Mouse (Mus musculus) G1E-ER4 (cell line): ENCODE measurements around the gene Fosb. TPM values are rescaled to one million over a fixed set of nuclear protein-coding genes. Genes with fewer than 3 reads are reported as not detected.

ENCODE experiments used
- GATA1 ChIP-seq: IDR thresholded peaks from one replicate; pipeline ENCODE4 v1.8.0; 2012; ENCODE audit warnings: low read length, inconsistent platforms
- polyA plus RNA-seq: library from polyadenylated mRNA; stranded (reverse); fragments of >175 nt; gene quantifications from 2 replicates; pipeline ENCODE4 v1.2.3, GENCODE M21; 2012

Fosb gene
- polyA plus RNA-seq, 1 experiment: 0.52 TPM

DNA sequence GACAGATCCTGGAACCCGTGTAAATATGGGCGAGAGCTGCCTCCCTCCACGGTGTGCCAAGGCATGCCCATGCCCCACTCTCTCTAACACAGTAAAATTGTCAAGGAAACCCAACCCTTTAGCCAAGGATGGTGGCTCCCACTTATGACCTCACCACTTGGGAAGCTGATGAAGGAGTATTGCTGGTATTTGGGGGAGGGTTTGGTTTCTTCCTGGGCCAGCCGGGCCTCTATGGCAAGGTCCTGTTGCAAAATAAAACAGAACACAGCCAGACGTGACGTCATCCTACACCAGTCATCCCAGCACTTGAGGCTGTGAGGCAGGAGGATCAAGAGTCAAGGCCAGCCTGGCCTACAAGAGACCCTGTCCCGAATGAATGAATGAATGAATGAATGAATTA, 28.7 kb upstream of the Fosb start:
- no peak for TF ChIP-seq GATA1

DNA sequence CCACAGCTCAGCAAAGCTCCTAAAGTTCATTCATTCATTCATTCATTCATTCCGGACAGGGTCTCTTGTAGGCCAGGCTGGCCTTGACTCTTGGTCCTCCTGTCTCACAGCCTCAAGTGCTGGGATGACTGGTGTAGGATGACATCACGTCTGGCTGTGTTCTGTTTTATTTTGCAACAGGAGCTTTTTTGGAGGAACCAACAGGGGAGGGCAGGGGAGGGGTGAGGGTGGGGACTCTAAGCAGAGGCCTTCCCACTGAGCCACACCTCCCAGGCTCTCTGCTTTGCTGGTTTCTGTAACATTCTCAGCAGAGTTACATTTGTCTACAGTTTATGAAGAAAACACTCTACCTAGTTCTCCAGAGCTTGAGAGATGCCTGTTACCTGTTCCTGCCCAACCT, 28.2 kb upstream of the Fosb start:
- TF ChIP-seq GATA1: no peak

DNA sequence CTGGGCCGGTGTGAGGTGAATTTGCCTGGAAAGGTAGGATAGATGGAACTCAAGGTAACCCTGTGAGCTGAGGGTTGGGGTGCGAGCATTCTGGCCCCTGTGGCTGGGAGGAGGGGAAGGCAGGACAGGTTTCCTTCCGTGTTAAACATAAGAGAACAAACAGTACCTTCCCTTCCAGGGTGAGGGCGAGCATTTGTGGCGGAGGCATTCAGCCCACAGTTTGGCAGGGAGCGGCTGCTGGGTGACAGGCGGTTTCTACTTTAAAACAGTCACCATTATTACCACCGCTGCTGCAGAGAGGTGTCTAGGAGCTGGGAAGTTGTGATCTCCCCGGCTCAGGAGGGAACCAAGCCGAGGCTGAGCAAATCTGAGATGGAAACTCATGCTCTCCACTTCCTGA, 27.3 kb upstream of the Fosb start:
- no peak for TF ChIP-seq GATA1

DNA sequence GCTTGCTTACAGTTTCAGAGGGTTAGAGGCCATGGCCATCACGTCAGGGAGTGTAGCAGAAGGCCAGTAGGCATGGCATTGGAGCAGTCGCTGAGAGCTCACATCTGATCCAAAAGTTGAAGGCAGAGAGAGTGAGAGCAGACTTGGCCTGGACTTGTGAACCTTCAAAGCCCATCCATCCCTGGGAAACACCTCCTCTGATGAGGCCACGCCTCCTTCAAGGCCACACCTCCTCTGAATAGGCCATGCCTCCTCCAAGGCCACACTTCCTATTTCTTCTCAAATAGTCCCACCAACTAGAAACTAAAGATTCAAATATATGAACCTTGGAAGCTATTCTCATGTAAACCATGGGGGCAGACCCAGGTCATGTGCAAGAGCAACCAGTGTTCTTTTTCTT, 25.7 kb upstream of the Fosb start:
- no peak for TF ChIP-seq GATA1

DNA sequence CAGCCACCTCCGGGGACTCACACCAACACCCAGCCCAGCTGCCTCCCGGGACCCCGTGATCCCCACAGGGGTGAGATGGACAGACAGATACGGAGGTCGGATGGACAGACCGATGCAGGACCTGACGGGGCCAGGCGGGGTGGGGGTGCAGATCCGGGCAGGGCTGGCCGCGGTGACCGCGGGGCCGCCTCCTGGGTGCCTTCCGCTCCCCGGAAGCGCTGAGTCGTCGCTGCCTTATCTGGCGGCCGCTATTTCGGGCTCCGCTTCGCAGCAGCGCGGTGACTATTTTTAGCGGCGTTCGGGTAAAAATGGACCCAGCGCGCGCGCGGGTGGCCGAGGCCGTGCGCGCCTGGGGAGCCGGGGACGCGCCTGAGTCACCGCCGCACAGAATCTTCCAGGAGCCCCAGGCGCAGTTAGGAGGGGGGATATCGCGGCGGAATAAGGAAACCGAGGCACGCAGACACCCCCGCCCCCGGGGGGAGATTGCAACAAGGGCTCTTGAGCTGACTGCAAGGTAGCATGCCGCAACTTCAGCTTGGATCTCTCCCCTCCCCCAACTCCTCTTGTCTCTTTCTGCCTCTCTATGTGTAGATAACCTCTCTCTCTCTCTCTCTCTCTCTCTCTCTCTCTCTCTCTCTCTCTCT, 23.0 kb upstream of the Fosb start:
- TF ChIP-seq GATA1: no peak

DNA sequence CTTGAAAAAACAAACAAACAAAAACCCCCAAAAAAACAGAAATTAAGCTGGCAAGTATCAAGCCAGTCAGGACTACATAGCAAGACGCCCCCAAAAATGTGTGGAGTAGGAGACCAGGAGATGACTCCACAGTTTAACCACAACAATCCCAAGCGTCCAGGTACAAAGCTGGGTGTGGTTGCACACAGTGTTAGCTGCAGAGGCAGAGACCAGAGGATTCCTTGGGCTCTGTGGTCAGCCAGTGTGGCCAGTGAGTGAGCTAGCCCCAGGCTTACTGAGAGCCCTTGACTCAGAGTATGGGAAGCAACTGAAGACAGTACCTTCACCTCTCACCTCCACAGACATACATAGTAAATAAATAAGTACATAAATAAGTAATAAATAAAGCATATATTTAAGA, 22.1 kb upstream of the Fosb start:
- TF ChIP-seq GATA1: no peak

DNA sequence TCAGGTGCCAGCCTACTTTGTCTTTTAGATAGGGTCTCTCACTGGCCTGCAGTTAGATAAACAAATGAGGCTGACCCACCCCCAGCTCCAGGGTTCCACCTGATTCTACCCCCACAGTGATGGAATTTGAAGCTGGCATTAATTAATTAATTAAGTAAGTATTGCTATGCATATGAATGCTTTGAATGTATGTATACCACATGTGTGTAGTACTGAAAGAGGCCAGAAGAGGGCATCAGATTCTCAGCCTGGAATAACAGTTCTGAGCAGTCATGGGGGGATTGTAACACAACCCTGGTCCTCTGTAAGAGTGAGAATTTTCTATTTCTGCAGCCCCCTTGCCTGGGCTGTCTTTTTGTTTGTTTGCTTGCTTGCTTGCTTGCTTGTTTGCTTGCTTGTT, 18.6 kb upstream of the Fosb start:
- TF ChIP-seq GATA1: no peak

DNA sequence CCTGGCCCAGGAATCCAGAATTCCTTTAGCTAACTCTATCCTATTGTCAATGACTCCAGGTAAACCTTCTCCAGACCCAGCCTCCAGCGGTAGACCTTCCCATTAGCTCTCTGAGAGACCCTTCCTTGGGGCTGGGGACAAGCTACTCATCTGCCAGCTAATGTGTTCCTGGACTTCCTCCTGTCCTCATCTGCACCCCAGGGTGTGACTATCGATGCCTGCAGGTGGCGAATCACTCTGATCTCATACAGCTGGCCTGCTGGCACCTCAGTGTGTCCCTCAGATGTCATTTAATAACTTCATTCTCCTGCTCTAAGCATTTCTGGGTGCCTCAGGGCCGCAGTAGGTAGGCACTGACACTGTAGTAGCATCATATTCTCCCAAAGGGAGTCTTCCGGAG, 17.9 kb upstream of the Fosb start:
- TF ChIP-seq GATA1: no peak

DNA sequence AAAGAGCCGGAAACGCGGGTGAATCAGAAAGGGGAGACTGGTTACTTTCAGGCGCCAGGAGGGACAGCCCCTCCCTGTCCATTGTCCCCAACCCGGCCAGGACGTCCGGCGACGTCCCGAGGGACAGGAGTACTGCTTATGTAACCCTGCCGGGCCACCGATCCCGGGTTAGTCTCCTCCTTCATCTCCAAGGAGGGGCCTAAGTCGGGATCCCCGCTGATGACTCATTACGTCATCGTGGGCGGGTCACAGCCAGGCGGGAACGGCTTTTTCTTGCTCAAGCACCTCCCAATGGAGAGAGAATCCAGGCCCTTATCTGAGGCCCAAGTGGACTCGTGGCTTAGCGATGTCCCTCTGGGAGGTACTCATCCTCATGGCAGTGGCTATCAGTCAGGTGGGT, 17.3 kb upstream of the Fosb start:
- no peak for TF ChIP-seq GATA1

DNA sequence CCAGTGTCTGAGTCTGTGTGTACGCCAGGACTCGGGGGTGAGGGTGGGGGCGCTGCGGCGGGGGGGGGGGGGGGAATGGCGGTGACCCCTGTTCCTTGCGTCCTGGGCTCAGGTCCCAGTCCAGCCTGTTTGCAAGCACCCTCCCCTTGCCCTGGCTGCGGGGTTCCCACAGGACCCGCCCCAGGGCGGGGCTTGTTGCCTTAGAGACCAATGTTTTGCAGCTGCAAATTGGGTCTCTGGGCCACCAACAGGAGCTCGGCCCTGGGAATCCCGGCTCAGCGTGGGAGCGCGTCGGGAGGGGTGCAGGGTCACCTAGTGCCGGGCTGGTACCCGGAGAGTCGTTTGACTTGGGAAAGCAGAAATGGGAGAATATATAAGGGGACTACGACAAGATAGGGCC, 16.5 kb upstream of the Fosb start:
- no peak for TF ChIP-seq GATA1

DNA sequence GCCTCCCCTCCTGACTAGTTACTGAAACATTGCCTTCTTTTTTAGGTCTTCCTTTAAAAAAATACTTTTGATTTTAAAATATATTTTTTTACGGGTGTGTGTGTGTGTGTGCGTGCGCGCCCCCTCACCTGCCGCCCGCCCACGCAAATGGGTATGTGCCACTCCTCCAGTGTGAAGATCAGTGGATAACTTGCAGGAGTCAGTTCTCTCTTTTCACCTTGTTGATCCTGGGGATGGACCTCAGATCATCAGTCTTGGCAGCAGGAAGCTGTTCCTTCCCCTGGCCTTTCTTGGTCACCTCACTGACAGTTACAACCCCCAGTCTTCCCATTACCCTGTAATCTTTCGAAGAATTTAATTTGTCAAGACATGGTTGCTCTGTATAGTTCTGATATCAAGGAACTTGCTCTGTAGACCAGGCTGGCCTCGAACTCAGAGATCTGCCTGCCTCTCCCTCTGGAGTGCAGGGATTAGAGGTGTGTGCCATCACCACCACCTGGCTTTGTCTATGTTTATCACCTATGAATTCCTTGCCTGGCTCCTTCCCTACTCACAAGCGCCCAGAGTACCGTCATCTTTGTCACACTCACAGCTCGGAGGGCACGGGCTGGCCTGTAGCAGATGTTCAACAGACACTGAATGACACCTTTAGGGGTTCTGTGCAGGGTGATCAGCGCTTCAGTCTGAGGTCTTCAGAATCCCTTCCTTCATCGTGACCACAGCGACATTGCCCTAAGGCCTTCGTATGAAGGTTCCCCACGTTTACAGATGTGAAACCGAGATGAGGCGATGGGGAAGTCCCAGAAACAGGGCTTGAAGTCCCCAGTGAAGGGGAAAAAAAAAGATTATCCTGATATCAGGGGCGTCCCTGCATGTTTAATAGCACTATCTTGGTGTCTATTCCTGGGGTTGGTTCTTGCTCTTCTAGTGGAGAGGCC, 15.7 kb upstream of the Fosb start:
- no peak for TF ChIP-seq GATA1

DNA sequence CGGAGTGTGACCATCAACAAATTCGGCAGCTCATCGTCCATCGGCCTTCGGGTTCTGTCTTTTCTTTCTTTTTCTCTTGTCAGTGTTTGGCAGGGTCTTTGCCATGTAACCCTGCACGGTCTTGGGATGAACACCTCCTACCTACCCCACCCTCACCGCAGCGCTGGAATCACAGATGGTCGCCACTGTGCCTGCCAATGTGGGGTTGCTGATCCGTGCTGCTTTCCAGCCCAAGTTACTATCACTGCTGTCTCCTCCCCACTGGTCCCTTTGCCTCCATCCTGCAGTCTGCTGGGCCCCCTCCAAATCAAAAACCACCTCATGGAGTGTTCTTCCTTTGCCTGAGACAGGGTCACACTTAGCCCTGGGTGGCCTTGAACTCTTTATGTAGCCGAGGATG, 14.4 kb upstream of the Fosb start:
- no peak for TF ChIP-seq GATA1

DNA sequence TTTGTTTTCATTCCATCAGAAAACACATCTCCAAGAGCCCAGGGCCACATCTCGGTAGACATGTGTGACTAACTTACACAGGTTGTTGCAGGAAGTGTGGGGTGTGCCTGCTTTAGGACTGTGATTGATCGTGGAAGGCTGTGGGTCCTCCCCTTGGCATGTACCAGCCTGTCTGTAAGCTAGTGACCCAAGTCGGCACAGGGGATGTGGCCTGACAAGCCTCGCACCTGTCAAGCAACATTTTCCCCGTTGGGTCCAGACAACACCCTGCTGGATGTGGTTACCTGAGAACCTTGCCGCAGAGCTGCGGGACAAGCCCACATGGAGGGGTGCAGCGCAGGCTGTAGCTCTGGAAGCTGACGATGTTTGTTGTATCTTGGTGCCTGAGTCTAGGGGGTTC, 12.6 kb upstream of the Fosb start:
- no peak for TF ChIP-seq GATA1

DNA sequence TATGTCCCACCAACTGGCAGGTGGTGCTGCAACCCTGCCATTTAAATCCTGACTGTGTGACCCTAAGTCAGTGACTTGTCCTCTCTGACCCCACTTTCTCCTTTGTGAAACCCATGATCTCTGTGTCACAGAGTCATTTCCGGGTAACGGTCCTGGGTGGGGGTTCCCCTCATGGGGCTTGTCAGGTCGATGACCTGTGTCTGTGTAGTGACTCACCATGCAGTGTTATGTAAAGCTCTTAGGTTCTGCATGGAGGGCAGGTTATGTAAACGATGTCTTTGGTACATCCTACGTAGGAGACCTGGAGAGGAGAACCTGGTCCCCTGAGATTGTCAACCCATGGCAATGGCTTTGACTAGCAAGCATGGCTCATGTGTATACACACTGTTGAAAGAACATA, 11.6 kb upstream of the Fosb start:
- TF ChIP-seq GATA1: no peak

DNA sequence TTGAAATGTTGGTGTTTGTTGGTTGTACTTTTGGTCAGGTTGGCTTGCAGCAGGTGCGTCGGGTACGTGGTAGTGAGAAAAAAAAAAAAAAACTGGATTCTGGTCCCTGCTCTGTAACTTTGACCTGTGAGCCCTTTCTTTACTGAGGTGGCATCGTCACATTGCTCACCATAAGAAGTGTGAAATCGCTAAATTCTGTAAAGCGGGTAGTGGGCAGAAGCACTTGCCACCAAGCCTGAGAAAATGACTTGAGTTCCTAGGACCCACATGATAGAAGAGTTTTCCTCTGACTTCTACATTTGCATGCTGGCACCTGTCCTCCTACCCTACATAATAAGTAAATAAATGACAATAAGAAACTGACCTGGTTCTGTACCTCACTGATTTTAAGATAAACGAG, 10.8 kb upstream of the Fosb start:
- no peak for TF ChIP-seq GATA1

DNA sequence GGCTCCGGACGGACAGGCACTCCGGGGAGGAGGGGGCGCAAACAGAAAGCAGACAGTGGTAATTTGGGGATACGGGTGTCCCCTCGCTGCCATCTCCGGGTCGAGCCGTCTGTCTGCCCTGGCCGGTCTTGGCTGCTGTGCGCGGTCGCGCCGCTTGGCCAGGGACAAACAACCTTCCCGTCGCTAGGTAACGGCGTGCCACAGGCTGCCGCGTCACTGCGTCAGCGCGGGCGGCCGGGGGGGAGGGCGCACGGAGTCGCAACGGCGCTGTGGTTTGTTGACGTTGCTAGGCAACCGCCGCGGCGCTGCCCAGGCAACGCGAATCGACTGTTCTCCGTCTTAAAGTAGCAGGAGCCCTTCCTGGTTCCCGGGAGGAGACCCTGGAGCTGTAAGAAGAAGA, 10.1 kb upstream of the Fosb start:
- no peak for TF ChIP-seq GATA1

DNA sequence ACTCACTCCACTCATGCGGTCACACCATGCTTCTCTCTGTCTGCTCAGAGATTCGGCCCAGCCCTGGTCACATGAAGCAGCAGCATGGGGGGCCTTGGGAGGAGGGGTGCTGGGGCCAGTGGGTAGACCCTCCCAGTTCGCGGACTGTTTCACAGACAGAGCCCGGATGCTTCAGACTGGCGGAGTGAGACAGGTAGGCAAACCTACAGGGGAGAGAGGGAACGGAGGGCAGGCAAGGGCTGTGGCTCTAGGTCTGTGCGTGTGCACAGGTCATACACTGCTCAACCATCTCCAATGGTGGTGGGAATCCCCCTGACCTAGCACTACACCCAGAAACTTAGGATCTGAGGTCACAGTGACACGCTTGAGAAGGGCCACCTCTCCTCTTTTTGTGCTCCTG, 9.6 kb upstream of the Fosb start:
- no peak for TF ChIP-seq GATA1
